Comparison of ENCODE assay signal across 10 mouse cellular contexts in genomic region chr1:73966411-73967238, GRCm38 (mm10).
DNase-seq lines count a peak whose midpoint lies in the region; ATAC-seq and TF ChIP-seq lines count a peak whose summit lies in the region.
"Had no signal": no experiment of that assay in that cellular context is flagged by ENCODE, and none has a peak within 500 bp of the region (broad histone marks: within the 10 kb centered on the region; RNA-seq: fewer than 3 reads in every experiment).

No protein-coding gene starts in this region.

- no peaks in the 10 kb centered on the region for H3K4me1 ChIP-seq in forebrain, postnatal 0 days (ENCODE audit: insufficient read depth)
- peaks cover 64% of the 10 kb centered on the region for H3K4me1 ChIP-seq in forebrain, embryonic 10.5 days
- H3K4me1 ChIP-seq in intestine, embryonic 15.5 days (replicated peaks), result peaks cover 63% of the 10 kb centered on the region
- H3K4me1 ChIP-seq in lung, postnatal 0 days (ENCODE audit: insufficient read depth, low read depth, low read length), result peaks cover 45% of the 10 kb centered on the region

- H3K36me3 ChIP-seq in forebrain, postnatal 0 days (ENCODE audit: insufficient read depth), result no peaks in the 10 kb centered on the region
- H3K36me3 ChIP-seq in forebrain, embryonic 10.5 days (replicated peaks), result no peaks in the 10 kb centered on the region
- H3K36me3 ChIP-seq in intestine, embryonic 15.5 days, result no peaks in the 10 kb centered on the region
- H3K36me3 ChIP-seq in lung, postnatal 0 days (ENCODE audit: insufficient read depth, low read length), result 0 out of 2 replicates have a peak, but pooled peaks cover 22% of the 10 kb centered on the region
- H3K36me3 ChIP-seq: midbrain, embryonic 10.5 days had no signal

- WGBS in forebrain, postnatal 0 days, result 72% methylated on average over 12 of the region's 12 CpGs
- WGBS in forebrain, embryonic 10.5 days, result 69% methylated on average over 12 of the region's 12 CpGs
- WGBS in intestine, embryonic 15.5 days, result 61% methylated on average over 12 of the region's 12 CpGs
- 45% methylated on average over 12 of the region's 12 CpGs for WGBS in lung, postnatal 0 days

- TF ChIP-seq CTCF in forebrain, postnatal 0 days (IDR thresholded peaks at IDR 0.05; ENCODE audit: low read depth), result peak; percentile 18
- TF ChIP-seq CTCF in lung, postnatal 0 days (IDR thresholded peaks at IDR 0.05), result peak; percentile 68

- H3K9ac ChIP-seq in forebrain, postnatal 0 days, result no peak overlapping the region
- H3K9ac ChIP-seq in intestine, embryonic 15.5 days, result no peak overlapping the region
- H3K9ac ChIP-seq in lung, postnatal 0 days (replicated peaks; ENCODE audit: low read depth), result no peak overlapping the region
- H3K9ac ChIP-seq: embryonic facial prominence, embryonic 12.5 days had no signal

- intact Hi-C loops in left cerebral cortex, postnatal 4 days (cut with DNase I), result no loop called here

- H3K27me3 ChIP-seq in forebrain, postnatal 0 days (ENCODE audit: insufficient read depth, low read length), result no peaks in the 10 kb centered on the region
- H3K27me3 ChIP-seq in forebrain, embryonic 10.5 days (ENCODE audit: poor library complexity, severe bottlenecking), result peaks cover 14% of the 10 kb centered on the region; the same call in 1 of the 2 replicates
- H3K27me3 ChIP-seq in intestine, embryonic 15.5 days (replicated peaks), result no peaks in the 10 kb centered on the region
- no peaks in the 10 kb centered on the region for H3K27me3 ChIP-seq in lung, postnatal 0 days (replicated peaks; ENCODE audit: insufficient read depth, low read length)
- H3K27me3 ChIP-seq: embryonic facial prominence, embryonic 12.5 days had no signal

- TF ChIP-seq EP300 in lung, postnatal 0 days (IDR thresholded peaks at IDR 0.05), result peak; percentile 93

- DNase-seq in forebrain, postnatal 0 days, result no peak
- DNase-seq in forebrain, embryonic 10.5 days (ENCODE audit: extremely low spot score, low spot score), result no peak
- DNase-seq in embryo, embryonic 11 days, result peak; percentile 46
- peak; percentile 90 for DNase-seq in lung, postnatal 0 days (ENCODE audit: low spot score)
- no peak for DNase-seq in layer of hippocampus, adult 11-12 months (ENCODE audit: low spot score)
- no peak for DNase-seq in right cerebral cortex, postnatal 4 days
- no peak for DNase-seq in left cerebral cortex, postnatal 4 days

- H3K4me3 ChIP-seq in forebrain, postnatal 0 days (ENCODE audit: low read depth, low read length), result no peak overlapping the region
- no peak overlapping the region for H3K4me3 ChIP-seq in forebrain, embryonic 10.5 days
- no peak overlapping the region for H3K4me3 ChIP-seq in intestine, embryonic 15.5 days (replicated peaks)
- no peak overlapping the region for H3K4me3 ChIP-seq in lung, postnatal 0 days (ENCODE audit: low read depth, low read length)
- H3K4me3 ChIP-seq: embryonic facial prominence, embryonic 12.5 days; midbrain, embryonic 10.5 days had no signal

- no peak for ATAC-seq in forebrain, postnatal 0 days
- 0 out of 2 replicates have a peak, but pooled peaks have one; percentile 14 for ATAC-seq in intestine, embryonic 15.5 days
- peak; percentile 76 for ATAC-seq in lung, postnatal 0 days

- no peak overlapping the region for H3K4me2 ChIP-seq in forebrain, postnatal 0 days (ENCODE audit: low read depth)
- H3K4me2 ChIP-seq in intestine, embryonic 15.5 days (replicated peaks), result no peak overlapping the region
- no peak overlapping the region for H3K4me2 ChIP-seq in lung, postnatal 0 days (replicated peaks; ENCODE audit: low read depth, low read length)
- H3K4me2 ChIP-seq: embryonic facial prominence, embryonic 12.5 days had no signal

- no peak overlapping the region for H3K27ac ChIP-seq in forebrain, postnatal 0 days (ENCODE audit: low read depth, low read length)
- no peak overlapping the region for H3K27ac ChIP-seq in forebrain, embryonic 10.5 days
- peak overlapping the region; percentile 36; the same call in 1 of the 2 replicates for H3K27ac ChIP-seq in intestine, embryonic 15.5 days
- peak overlapping the region; percentile 75 for H3K27ac ChIP-seq in lung, postnatal 0 days (ENCODE audit: low read length)
- H3K27ac ChIP-seq: embryonic facial prominence, embryonic 12.5 days had no signal

- no peaks in the 10 kb centered on the region for H3K9me3 ChIP-seq in forebrain, postnatal 0 days (ENCODE audit: low read length)
- H3K9me3 ChIP-seq in forebrain, embryonic 10.5 days, result no peaks in the 10 kb centered on the region
- no peaks in the 10 kb centered on the region for H3K9me3 ChIP-seq in intestine, embryonic 15.5 days
- H3K9me3 ChIP-seq in lung, postnatal 0 days (ENCODE audit: low read length), result no peaks in the 10 kb centered on the region
- H3K9me3 ChIP-seq: embryonic facial prominence, embryonic 12.5 days; midbrain, embryonic 10.5 days had no signal

Comparison
In these comparisons a context has a peak if more than half of its experiments do, and no peak if none do; other contexts are left out.
1. DNase-seq: peak in embryo, embryonic 11 days (single experiment) and lung, postnatal 0 days (single experiment); none in forebrain, postnatal 0 days (single experiment), forebrain, embryonic 10.5 days (single experiment), layer of hippocampus, adult 11-12 months (single experiment), right cerebral cortex, postnatal 4 days (single experiment) and left cerebral cortex, postnatal 4 days (single experiment).
2. H3K27ac ChIP-seq: peak in intestine, embryonic 15.5 days (single experiment) and lung, postnatal 0 days (single experiment); none in forebrain, postnatal 0 days (single experiment) and forebrain, embryonic 10.5 days (single experiment).